Mouse (Mus musculus) T-cell, adult 2 months (primary cell): Measurements from ENCODE around the gene Hoxd1.

Experiments used
- DNase-seq: peaks from one replicate; pipeline ENCODE4 v3.0.0; 2022; ENCODE audit warnings: low spot score

Gene Hoxd1

GRCm38 (mm10) chr2:74732513-74733316, 30.1 kb upstream of the Hoxd1 start:
- no peak for DNase-seq

GRCm38 (mm10) chr2:74733317-74733661, 29.5 kb upstream of the Hoxd1 start:
- no peak for DNase-seq

- DNase-seq, result no peak
These were observed 29.0 kb upstream of the Hoxd1 start for GRCm38 (mm10) chr2:74733765-74734164.

- no peak for DNase-seq
These were observed 28.3 kb upstream of the Hoxd1 start for GRCm38 (mm10) chr2:74734451-74734850.

GRCm38 (mm10) chr2:74734996-74735811, 27.6 kb upstream of the Hoxd1 start:
- DNase-seq, result no peak

- no peak for DNase-seq
These were observed 26.7 kb upstream of the Hoxd1 start for GRCm38 (mm10) chr2:74735851-74736687.

GRCm38 (mm10) chr2:74736688-74737577, 25.8 kb upstream of the Hoxd1 start:
- no peak for DNase-seq

- DNase-seq, result no peak
These were observed 25.2 kb upstream of the Hoxd1 start for GRCm38 (mm10) chr2:74737578-74738070.

GRCm38 (mm10) chr2:74738623-74739475, 23.9 kb upstream of the Hoxd1 start:
- no peak for DNase-seq

GRCm38 (mm10) chr2:74739476-74739800, 23.3 kb upstream of the Hoxd1 start:
- no peak for DNase-seq

- no peak for DNase-seq
These were observed 22.9 kb upstream of the Hoxd1 start for GRCm38 (mm10) chr2:74739869-74740268.

- DNase-seq, result no peak
These were observed 22.3 kb upstream of the Hoxd1 start for GRCm38 (mm10) chr2:74740311-74741091.

GRCm38 (mm10) chr2:74741252-74741978, 21.4 kb upstream of the Hoxd1 start:
- DNase-seq, result no peak

- DNase-seq, result no peak
These were observed 20.9 kb upstream of the Hoxd1 start for GRCm38 (mm10) chr2:74741979-74742277.

GRCm38 (mm10) chr2:74745540-74746297, 17.1 kb upstream of the Hoxd1 start:
- DNase-seq, result no peak

- no peak for DNase-seq
These were observed 16.4 kb upstream of the Hoxd1 start for GRCm38 (mm10) chr2:74746298-74746921.

GRCm38 (mm10) chr2:74747006-74747405, 15.8 kb upstream of the Hoxd1 start:
- DNase-seq, result no peak

GRCm38 (mm10) chr2:74747661-74748141, 15.1 kb upstream of the Hoxd1 start:
- DNase-seq, result no peak
